Mouse (Mus musculus): Measurements from ENCODE around the gene Pear1.

Pear1 gene

DNA sequence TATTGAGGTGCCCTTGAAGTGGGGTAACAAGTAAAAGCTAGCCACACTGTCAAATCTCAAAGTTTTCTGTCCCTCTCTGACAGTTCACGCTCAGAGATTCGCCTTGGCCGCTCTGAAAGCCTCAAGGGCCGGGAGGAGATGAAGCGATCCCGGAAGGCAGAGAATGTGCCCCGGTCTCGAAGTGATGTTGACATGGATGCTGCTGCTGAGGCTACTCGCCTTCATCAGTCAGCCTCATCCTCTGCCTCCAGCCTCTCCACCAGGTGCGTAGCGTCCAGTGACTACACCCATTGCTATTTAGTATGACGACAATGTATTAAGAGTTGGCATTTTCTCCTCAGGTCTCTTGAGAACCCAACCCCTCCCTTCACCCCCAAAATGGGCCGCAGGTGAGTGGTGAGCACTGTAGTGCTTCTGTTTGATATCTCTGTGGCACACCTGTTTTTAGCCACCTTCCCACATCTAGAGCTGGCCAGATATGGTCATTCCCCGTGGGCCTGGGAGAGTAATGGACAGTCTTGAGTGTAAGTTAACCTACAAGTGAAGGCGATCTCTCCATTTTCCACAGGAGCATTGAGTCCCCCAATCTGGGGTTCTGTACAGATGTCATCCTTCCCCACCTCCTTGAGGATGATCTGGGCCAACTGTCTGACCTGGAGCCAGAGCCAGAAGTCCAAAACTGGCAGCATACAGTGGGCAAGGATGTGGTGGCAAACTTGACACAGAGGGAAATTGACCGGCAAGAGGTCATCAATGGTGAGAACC, 98.5 kb downstream of the Pear1 start:
- DNase-seq: peak; percentile 76

- peak; percentile 72 for DNase-seq
These were observed 99.5 kb downstream of the Pear1 start for GRCm38 (mm10) chr3:87724556-87724955.

DNA sequence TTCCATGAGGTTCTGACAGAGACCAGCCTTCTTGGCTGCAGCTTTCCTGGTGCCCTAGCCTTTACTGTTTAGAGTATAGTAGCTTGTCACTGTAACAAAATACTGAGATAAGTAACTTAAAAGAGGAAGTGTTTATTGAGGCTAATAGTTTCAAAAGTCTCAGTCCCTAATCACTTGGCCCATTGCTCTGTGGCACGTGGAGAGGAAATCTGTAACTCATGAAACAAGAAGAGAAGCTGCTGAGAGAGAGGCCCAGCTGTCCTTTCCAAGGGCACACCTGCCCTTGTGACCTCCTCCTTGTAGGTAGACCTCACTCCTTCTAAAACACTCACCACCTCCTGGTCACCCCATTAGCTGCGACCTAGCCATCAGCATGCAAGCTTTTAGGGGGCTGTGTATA, 105.6 kb downstream of the Pear1 start:
- peak; percentile 52 for DNase-seq
